Mouse (Mus musculus): ENCODE data around the gene Hic2. TPM values are rescaled to one million over a fixed set of nuclear protein-coding genes. Genes with fewer than 3 reads are reported as not detected.
A peak's percentile ranks its signal among the peaks of the same experiment; 100 is the strongest.

Hic2 gene
- 0.13 and 0.20 TPM in 2 replicates for polyA plus RNA-seq (2012)

DNA sequence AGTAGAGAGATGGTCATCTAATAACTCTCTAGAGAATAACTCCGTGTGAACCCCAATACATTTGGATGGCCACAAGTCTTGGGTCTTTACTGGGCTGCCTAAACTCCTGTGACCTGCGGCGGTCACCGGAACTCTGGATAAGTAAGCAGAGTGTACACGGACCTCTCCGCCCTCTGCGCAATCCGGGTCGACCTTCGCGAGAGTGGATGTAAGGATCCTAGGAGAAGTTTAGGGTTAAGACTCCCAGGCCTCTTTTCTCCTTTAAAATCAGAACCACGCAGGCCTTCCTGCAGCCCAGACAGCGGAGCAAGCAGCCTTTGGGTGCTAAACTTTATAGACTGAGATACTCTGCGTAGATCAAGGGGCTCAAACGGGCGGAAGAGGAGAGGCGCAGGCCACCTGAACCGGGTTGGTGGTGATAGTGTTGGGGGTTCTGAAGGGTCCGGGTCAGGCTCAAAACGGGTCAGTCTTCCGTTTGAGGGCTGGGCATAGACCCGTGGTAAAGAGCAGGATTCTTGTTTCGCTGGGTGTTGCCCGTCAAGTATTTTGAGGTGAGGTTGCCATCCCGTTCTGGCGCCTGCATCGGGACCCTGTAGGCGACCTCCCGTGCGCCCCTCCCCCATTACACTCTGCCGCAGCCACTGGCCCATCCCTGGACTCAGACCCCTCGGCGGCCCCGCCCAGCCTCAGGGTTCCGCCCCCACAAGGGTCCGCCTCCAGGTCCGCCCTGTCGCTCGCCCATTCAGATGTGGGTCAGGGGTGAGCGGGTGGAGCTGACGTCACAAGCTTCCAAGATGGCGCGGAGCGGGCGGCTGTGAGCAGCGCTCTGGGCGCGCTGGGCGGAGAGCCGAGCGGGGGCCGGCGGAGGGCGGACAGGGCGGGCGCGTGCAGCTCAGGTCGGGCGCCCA lies at the start of gene Hic2:
TSS of gene Hic2 (plus strand) at position 779 of the 908 bp plus-strand sequence.
- Histone ChIP-seq H3K27me3 (ENCODE audit: control insufficient read depth) (peaks cover 21% of the 10 kb centered on the region), H3K4me3 (replicated peaks) (peak within 1 kb of the TSS; percentile 84), H3K36me3 (ENCODE audit: control insufficient read depth) (no peaks in the 10 kb centered on the region), H3K9me3 (ENCODE audit: control insufficient read depth, low read length) (peaks cover 6% of the 10 kb centered on the region; the same call in 1 of the 2 replicates), H3K4me1 (ENCODE audit: control insufficient read depth) (peaks cover 46% of the 10 kb centered on the region)
- TF ChIP-seq GATA1 (IDR thresholded peaks at IDR 0.05; ENCODE audit: low read length) (no peak), TAL1 (IDR thresholded peaks at IDR 0.05; ENCODE audit: low read length) (no peak)

DNA sequence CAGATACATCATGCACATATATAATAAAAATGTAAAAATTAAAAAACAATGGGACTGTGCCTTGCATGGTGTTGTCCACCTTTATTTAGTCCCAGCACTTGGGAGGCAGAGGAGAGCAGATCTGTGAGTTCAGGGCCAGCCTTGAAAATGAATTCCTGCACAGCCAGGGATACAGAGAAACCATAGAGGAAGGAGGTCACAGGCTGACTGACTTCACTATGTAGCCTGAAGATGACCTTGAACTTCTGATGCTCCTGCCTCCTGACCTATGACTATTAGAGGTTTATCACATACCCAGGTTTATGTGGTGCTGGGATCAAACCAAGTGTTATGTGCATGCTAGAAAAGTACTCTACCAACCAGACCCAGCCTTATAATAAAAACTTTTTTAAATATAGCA lies 47.9 kb upstream of the Hic2 start:
- H3K36me3 ChIP-seq (ENCODE audit: control insufficient read depth) = peaks cover 47% of the 10 kb centered on the region
- H3K4me3 ChIP-seq (replicated peaks) = no peak overlapping the region
- H3K27me3 ChIP-seq (ENCODE audit: control insufficient read depth) = no peaks in the 10 kb centered on the region
- H3K9me3 ChIP-seq (ENCODE audit: control insufficient read depth, low read length) = peaks cover 3% of the 10 kb centered on the region
- peaks cover 3% of the 10 kb centered on the region for H3K4me1 ChIP-seq (ENCODE audit: control insufficient read depth)
- TF ChIP-seq TAL1 (IDR thresholded peaks at IDR 0.05; ENCODE audit: low read length) (no peak), GATA1 (IDR thresholded peaks at IDR 0.05; ENCODE audit: low read length) (no peak)

DNA sequence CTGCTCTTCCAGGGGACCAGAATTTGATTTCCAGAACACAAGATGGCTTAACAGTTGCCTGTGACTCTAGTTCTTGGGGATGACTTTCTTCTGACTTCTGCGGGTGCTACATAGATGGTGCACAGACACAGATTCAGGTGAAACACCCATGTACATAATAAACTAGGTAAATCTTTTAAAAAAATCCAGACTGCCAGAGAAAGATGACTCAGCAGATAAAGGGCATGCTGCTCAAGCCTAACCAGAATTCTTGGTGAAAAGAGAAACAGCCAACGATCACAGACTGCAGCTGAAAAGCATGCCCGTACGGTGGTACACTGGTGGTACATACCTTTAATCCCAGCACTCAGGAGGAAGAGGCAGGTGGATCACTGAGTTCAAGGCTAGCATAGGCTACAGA lies 39.5 kb upstream of the Hic2 start:
- H3K4me1 ChIP-seq (ENCODE audit: control insufficient read depth) = peaks cover 23% of the 10 kb centered on the region
- peaks cover 59% of the 10 kb centered on the region for H3K36me3 ChIP-seq (ENCODE audit: control insufficient read depth)
- no peaks in the 10 kb centered on the region for H3K27me3 ChIP-seq (ENCODE audit: control insufficient read depth)
- TF ChIP-seq TAL1 (IDR thresholded peaks at IDR 0.05; ENCODE audit: low read length) (no peak), GATA1 (IDR thresholded peaks at IDR 0.05; ENCODE audit: low read length) (no peak)
- peaks cover 3% of the 10 kb centered on the region for H3K9me3 ChIP-seq (ENCODE audit: control insufficient read depth, low read length)
- no peak overlapping the region for H3K4me3 ChIP-seq (replicated peaks)

GRCm38 (mm10) chr16:17200121-17200952 lies 33.0 kb upstream of the Hic2 start:
- Histone ChIP-seq H3K36me3 (ENCODE audit: control insufficient read depth) (peaks cover 26% of the 10 kb centered on the region), H3K27me3 (ENCODE audit: control insufficient read depth) (no peaks in the 10 kb centered on the region), H3K9me3 (ENCODE audit: control insufficient read depth, low read length) (no peaks in the 10 kb centered on the region), H3K4me3 (replicated peaks) (peak overlapping the region; percentile 99), H3K4me1 (ENCODE audit: control insufficient read depth) (peaks cover 36% of the 10 kb centered on the region)
- TF ChIP-seq GATA1 (IDR thresholded peaks at IDR 0.05; ENCODE audit: low read length) = peak; percentile 34; the same call in 1 of the 2 replicates
- TF ChIP-seq TAL1 (IDR thresholded peaks at IDR 0.05; ENCODE audit: low read length) = no peak

DNA sequence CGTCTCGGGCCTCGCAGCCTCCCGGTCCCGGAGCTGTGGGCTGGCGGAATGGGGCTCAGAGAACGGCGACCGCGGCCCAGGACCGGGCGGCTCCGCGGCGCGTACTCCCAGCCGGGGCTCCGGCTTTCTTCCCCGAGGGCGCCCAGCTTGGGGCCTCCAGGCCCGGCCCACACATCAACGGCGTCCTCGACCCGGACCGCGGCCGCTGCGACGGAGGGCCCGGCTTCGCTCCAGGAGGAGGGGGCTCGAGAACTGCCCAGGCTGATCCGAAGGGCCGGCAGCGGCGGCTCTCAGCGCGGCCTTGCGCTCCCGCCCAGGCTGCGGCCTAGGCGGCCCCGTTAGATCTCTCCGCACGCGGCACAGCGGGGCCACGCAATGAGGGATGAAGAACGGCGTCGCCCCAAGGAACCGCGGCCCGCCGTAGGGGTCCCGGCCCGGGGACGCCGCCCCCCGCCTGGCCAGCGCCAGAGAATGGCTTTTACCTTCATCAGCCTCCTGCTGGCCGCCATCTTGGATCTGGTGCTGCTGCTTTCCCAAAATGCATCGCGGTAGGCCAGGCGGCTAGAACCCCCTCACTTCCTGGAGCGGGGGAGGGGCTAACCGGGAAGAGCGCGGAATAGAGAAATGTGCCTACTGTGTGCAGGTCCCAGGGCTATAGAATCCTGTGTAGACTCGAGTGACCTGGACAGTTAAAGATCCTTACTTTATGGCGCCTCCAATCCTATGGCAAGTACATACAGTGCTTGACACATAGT lies 32.2 kb upstream of the Hic2 start:
- no peaks in the 10 kb centered on the region for H3K9me3 ChIP-seq (ENCODE audit: control insufficient read depth, low read length)
- peaks cover 20% of the 10 kb centered on the region for H3K36me3 ChIP-seq (ENCODE audit: control insufficient read depth)
- peaks cover 3% of the 10 kb centered on the region for H3K27me3 ChIP-seq (ENCODE audit: control insufficient read depth)
- peaks cover 35% of the 10 kb centered on the region for H3K4me1 ChIP-seq (ENCODE audit: control insufficient read depth)
- TF ChIP-seq TAL1 (IDR thresholded peaks at IDR 0.05; ENCODE audit: low read length) = no peak
- no peak for TF ChIP-seq GATA1 (IDR thresholded peaks at IDR 0.05; ENCODE audit: low read length)
- peak overlapping the region; percentile 99 for H3K4me3 ChIP-seq (replicated peaks)

- Histone ChIP-seq H3K9me3 (ENCODE audit: control insufficient read depth, low read length) (no peaks in the 10 kb centered on the region), H3K36me3 (ENCODE audit: control insufficient read depth) (peaks cover 15% of the 10 kb centered on the region), H3K27me3 (ENCODE audit: control insufficient read depth) (peaks cover 11% of the 10 kb centered on the region), H3K4me3 (replicated peaks) (peak overlapping the region; percentile 99), H3K4me1 (ENCODE audit: control insufficient read depth) (peaks cover 34% of the 10 kb centered on the region)
- TF ChIP-seq GATA1 (IDR thresholded peaks at IDR 0.05; ENCODE audit: low read length) (no peak), TAL1 (IDR thresholded peaks at IDR 0.05; ENCODE audit: low read length) (no peak)
These were observed 31.4 kb upstream of the Hic2 start for GRCm38 (mm10) chr16:17201977-17202376.

- Histone ChIP-seq H3K4me1 (ENCODE audit: control insufficient read depth) (peaks cover 33% of the 10 kb centered on the region), H3K27me3 (ENCODE audit: control insufficient read depth) (peaks cover 14% of the 10 kb centered on the region), H3K4me3 (replicated peaks) (peak within 1 kb of the TSS; percentile 99), H3K36me3 (ENCODE audit: control insufficient read depth) (peaks cover 14% of the 10 kb centered on the region), H3K9me3 (ENCODE audit: control insufficient read depth, low read length) (no peaks in the 10 kb centered on the region)
- TF ChIP-seq GATA1 (IDR thresholded peaks at IDR 0.05; ENCODE audit: low read length) (no peak), TAL1 (IDR thresholded peaks at IDR 0.05; ENCODE audit: low read length) (no peak)
These were observed 30.8 kb upstream of the Hic2 start, which contains the start of gene Ube2l3 for GRCm38 (mm10) chr16:17202549-17202948. Ube2l3 (minus strand) TSS chr16:17202649.

DNA sequence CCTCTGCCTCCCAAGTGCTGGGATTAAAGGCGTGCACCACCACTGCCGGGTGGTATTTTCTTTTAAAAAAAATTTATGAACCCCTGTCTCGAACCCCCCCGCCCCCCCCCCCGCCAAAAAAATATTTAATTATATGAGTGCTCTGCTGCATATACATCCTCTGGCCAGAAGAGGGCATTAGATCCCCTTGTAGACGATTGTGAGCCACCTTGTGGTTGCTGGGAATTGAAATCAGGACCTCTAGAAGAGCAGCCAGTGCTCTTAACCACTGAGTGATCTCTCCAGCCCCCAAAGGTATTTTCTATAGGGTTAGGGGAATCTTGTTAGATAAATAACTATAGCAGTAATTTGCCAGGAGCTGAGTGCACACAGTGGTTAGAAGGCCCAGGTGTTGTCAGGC lies 28.4 kb upstream of the Hic2 start:
- H3K27me3 ChIP-seq (ENCODE audit: control insufficient read depth) = peaks cover 39% of the 10 kb centered on the region
- TF ChIP-seq GATA1 (IDR thresholded peaks at IDR 0.05; ENCODE audit: low read length) (no peak), TAL1 (IDR thresholded peaks at IDR 0.05; ENCODE audit: low read length) (no peak)
- H3K9me3 ChIP-seq (ENCODE audit: control insufficient read depth, low read length) = no peaks in the 10 kb centered on the region
- no peaks in the 10 kb centered on the region for H3K36me3 ChIP-seq (ENCODE audit: control insufficient read depth)
- H3K4me1 ChIP-seq (ENCODE audit: control insufficient read depth) = peaks cover 40% of the 10 kb centered on the region
- H3K4me3 ChIP-seq (replicated peaks) = no peak overlapping the region
